Mouse (Mus musculus): ENCODE measurements around the gene Colq.

Gene Colq

DNA sequence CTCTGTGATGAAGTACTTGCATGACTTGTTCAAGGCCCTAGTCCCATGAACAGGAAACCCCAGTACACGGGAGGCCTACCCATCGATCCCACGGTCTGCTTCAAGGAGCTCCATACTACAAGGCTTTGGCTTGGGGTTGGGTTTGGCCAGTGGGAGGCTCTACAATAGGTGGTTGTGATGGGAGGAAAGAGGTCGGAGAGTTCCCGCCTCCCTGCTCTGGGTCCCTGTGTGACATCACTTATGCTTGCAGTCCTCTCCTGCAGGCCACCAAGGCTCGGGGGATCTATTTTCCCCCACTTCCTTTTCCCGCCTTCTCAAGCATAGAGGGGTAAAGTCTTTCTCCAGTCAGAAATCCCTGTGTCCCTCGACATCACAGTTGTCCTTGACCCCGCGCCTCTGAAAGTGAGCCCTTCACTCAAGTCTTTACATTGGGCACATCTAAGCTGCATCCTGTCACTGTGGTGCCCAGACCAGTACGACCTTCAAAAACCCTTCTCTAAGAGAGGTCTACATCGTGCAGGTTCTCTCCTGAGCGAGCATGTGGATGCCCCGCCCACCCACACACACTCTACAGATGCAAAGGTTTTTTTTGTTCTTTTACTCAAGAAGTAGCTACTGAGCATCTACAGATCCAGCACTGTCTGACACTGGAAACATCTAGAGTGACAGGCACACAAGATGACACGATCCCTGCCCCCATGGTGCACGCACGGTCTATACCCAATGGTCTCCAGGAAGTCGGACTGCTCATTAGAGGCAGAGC is 16.1 kb downstream of the Colq start:
- DNase-seq (ENCODE audit: low spot score in 2 of 2) = no peak

DNA sequence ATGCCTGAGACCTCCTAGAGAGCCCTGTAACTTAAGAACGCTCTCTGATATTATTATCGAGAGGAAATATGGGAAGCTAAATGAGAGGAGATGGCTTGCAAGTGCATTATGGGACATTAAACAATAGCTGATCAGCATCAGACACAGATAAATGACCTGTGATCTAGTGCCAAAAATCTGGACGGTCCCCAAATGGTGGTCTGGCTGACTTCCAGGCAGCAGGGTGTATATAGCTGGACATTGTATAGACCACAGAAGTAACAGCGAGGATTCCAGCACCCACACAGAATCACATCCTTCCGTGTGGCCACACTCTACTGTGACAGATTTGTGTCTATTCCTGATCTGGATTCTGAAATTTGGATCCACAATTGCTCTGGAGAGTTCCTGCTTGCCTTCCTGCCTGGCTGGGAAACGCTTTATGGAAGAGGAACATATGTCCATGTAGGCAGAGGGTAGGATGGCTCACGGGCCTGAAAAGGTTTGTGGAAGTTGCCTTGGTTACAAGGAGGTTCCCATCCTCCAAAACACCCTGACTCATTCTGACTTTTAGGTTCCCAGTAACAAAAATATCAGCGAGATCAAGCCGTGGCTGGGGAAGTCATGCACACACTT is 18.5 kb downstream of the Colq start:
- DNase-seq (ENCODE audit: low spot score in 2 of 2) = no peak

- DNase-seq (ENCODE audit: low spot score in 2 of 2) = no peak
Observed at GRCm38 (mm10) chr14:31571419-31571818, 19.7 kb downstream of the Colq start.

- no peak for DNase-seq (ENCODE audit: low spot score in 2 of 2)
Observed at GRCm38 (mm10) chr14:31570131-31570951, 20.8 kb downstream of the Colq start.

- no peak for DNase-seq (ENCODE audit: low spot score in 2 of 2)
Observed at GRCm38 (mm10) chr14:31569151-31569631, 22.0 kb downstream of the Colq start.

DNA sequence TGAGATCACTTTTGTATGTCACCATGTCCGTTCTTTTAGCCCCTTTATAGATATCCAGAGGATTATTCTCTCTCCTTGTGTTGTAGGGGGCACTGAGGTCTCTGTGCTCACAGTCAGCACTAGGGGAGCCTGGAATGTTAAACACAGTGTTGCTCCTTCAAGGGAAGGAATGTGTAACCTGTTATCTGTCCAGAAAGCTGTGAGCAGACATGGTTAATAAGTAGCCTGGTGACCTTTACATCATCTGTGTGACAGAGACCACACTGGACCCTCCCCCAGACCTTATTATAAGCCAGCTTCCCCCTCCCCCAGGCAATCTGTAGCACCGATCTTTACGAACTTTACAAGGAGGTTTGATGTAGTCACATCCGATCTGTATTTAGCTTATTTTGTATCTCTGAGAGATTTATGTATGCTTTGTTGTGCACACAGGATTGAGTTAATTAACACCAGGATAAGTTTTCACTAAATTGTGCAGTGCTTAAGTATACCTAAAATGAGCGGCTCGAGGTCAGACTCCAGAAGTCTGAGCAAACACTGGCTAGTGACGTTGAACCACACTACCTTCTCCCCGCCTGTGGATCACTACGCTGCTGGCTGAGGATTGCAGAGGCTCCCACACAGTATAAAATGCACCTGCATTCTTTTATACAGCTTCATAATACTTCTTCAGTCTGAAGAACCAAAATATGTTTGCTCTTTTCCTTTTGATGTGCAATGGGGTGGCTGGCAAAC is 25.5 kb downstream of the Colq start:
- no peak for DNase-seq (ENCODE audit: low spot score in 2 of 2)

GRCm38 (mm10) chr14:31564452-31565179 is 26.5 kb downstream of the Colq start:
- DNase-seq (ENCODE audit: low spot score in 2 of 2) = peak; percentile 15 to 35

DNA sequence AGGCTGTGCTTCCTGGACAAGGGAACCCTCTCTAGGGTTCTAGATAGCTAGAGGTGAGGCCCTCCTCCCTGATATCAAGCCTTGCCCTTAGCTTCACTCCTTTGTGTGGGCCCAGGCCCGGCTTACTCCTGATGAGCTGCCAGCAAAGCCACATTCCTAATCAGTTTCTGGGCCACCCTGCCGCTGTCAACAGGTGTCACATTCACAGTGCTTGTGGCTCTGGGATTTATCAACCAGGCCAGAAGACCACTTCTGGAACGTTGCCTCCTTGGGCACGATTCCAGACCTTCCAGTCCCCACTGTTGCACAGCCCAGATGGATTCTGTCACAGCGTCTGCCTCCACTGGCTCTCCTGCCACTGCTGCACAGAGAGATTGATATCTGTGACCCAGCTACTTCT is 30.3 kb downstream of the Colq start:
- DNase-seq (ENCODE audit: low spot score in 2 of 2) = no peak

DNA sequence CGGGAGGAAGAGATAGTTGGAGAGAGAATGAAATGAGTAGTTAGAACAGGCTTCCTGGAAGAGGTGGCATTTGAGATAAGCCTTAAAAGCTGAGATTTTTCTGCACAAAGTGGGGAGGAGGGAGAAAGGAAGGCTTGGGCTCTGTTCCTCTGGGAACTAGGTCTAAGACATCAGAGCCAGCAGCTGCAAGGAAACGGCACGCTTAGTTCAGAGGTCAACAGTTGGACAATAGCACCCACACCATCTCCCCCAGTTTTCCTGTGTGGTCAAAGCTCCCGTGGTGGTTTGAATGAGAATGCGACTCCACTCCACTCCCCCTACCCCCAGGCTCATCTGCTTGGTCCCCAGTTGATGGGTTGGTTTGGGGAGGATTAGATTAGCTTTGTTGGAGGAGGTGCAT is 31.9 kb downstream of the Colq start:
- no peak for DNase-seq (ENCODE audit: low spot score in 2 of 2)

GRCm38 (mm10) chr14:31557784-31558183 is 33.4 kb downstream of the Colq start:
- no peak for DNase-seq (ENCODE audit: low spot score in 2 of 2)

DNA sequence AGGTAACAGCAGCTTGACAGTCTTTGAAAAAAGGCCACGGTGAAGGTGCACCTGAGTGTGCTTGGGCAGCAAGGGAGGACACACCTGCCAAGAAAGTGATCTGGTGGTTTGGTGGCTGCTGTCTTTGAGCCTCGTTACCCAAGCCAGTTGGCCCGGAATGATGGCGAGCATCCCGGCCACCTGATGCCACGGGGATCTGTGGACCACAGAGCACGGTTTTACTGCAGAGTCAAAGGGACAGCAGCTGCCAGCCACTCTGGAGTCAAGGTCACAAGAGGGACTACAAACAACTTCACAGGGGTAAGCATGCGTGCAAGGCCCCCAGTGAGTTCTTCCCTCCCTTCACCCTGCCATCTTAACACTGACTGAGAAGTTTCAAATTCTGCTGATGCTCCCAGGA is 33.9 kb downstream of the Colq start:
- DNase-seq (ENCODE audit: low spot score in 2 of 2) = no peak

- DNase-seq (ENCODE audit: low spot score in 2 of 2) = no peak
Observed at GRCm38 (mm10) chr14:31556526-31557260, 34.5 kb downstream of the Colq start.

- no peak for DNase-seq (ENCODE audit: low spot score in 2 of 2)
Observed at GRCm38 (mm10) chr14:31555963-31556434, 35.1 kb downstream of the Colq start.

GRCm38 (mm10) chr14:31555021-31555420 is 36.1 kb downstream of the Colq start:
- no peak for DNase-seq (ENCODE audit: low spot score in 2 of 2)

DNA sequence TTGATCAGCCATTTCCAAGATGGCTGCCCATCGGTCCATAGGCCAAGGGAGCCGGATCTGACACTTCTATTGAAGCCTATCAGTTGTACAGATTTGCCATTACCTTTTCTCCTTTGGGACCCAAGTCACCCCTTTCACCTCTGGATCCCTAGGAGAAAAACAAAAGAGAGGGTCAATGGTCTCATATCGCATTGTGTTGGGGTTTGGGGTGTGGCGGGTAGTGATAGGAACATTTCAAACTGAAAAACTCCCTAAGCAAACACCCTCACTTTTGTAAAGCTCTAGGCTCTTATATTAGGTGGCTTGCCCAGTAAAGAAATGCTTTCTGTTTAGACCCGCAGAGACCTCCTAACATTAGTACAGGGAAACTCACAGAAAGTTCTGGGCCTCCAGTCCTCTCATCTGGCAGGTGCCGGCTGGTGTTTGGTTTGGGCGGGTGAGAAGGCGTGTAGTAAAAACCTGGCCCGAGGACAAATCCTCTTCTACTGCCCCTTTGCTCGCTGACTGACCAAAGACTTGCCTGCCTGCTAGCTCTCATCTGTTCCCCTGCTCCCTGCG is 47.2 kb downstream of the Colq start:
- no peak for DNase-seq (ENCODE audit: low spot score in 2 of 2)

DNA sequence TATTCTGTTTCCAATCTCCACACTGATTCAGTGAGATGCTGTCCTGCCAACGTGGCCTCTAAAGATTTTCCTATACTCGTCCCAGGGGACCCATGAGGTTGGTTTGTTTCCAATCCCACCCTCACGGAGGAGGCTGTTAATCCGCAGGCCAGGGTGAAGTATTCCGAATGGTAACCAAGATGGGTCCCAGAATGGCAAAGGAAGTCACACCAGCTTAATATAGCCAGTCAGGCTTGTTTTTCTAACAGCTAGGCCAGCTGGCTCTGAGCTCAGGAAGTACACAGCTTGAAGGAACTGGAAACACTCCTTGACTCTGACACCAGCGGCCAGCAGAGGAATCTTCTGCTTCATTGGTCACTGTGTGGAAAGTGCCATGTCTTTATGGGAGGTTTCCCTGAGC is 53.8 kb downstream of the Colq start:
- DNase-seq (ENCODE audit: low spot score in 2 of 2) = no peak

- no peak for DNase-seq (ENCODE audit: low spot score in 2 of 2)
Observed at GRCm38 (mm10) chr14:31532656-31533055, 58.5 kb downstream of the Colq start.

- DNase-seq (ENCODE audit: low spot score in 2 of 2) = no peak
Observed at GRCm38 (mm10) chr14:31531506-31532148, 59.5 kb downstream of the Colq start.

- DNase-seq (ENCODE audit: low spot score in 2 of 2) = no peak
Observed at GRCm38 (mm10) chr14:31530847-31531246, 60.3 kb downstream of the Colq start.

All from urinary bladder, postnatal 36 days (tissue).